Mouse (Mus musculus) embryonic facial prominence, embryonic 14.5 days (tissue): ENCODE results near the gene Gm867. TPM values are rescaled to one million over a fixed set of nuclear protein-coding genes. Genes with fewer than 3 reads are reported as not detected.

Source experiments
- ATAC-seq: fragments of 200-750 bp; cut with Nextera tagmentation; 2 replicates; pipeline ENCODE4 v1.8.0; 2017; ENCODE audit warnings: low read depth, moderate number of reproducible peaks, moderate TSS enrichment
- DNase-seq: peaks from one replicate; pipeline ENCODE4 v3.0.0-alpha.2; 2015; ENCODE audit warnings: low spot score
- H3K27ac ChIP-seq: fragments of 300-500 bp; sonication (generic); replicated peaks from 2 replicates; pipeline ENCODE4 v1.5.1; 2014; ENCODE audit warnings: low read depth, mild to moderate bottlenecking, low read length, moderate library complexity
- H3K27me3 ChIP-seq: fragments of 300-500 bp; sonication (generic); replicated peaks from 2 replicates; pipeline ENCODE4 v1.6.1; 2014; ENCODE audit warnings: low read length; ENCODE audit not compliant: control insufficient read depth, insufficient read depth
- H3K36me3 ChIP-seq: fragments of 300-500 bp; sonication (generic); 2 replicates; pipeline ENCODE4 v1.6.1; 2014; ENCODE audit warnings: low read length, mixed read lengths; ENCODE audit not compliant: control insufficient read depth, insufficient read depth
- H3K4me1 ChIP-seq: fragments of 300-500 bp; sonication (generic); 2 replicates; pipeline ENCODE4 v1.6.1; 2014; ENCODE audit warnings: antibody characterized with exemption, low read length; ENCODE audit not compliant: control insufficient read depth, insufficient read depth
- H3K4me2 ChIP-seq: fragments of 300-500 bp; sonication (generic); 2 replicates; pipeline ENCODE4 v1.6.1; 2014; ENCODE audit warnings: low read depth, mild to moderate bottlenecking, low read length, moderate library complexity, mixed read lengths
- H3K4me3 ChIP-seq: fragments of 300-500 bp; sonication (generic); 2 replicates; pipeline ENCODE4 v1.5.1; 2014; ENCODE audit warnings: low read depth, mild to moderate bottlenecking, low read length
- H3K9ac ChIP-seq: fragments of 300-500 bp; sonication (generic); 2 replicates; pipeline ENCODE4 v1.6.1; 2014; ENCODE audit warnings: low read depth, mild to moderate bottlenecking, low read length, moderate library complexity, mixed read lengths
- H3K9me3 ChIP-seq: fragments of 300-500 bp; sonication (generic); 2 replicates; pipeline ENCODE4 v1.6.1; 2016; ENCODE audit warnings: low read length; ENCODE audit not compliant: control insufficient read depth
- whole genome bisulfite sequencing: fragments of 180-500 bp; shearing (Covaris S2); extraction: QIAGEN DNeasy Blood & Tissue Kit; methylation state at CpG from one replicate; pipeline ENCODE4 v1.1.7; 2014; 5-methylcytosine and 5-hydroxymethylcytosine counted together
- polyA plus RNA-seq: library from polyadenylated mRNA; unstranded; fragments of >200 nt; fragmentation: Nextera tagmentation; extraction: Ambion mirVana; gene quantifications from 2 replicates; pipeline ENCODE4 v1.2.1, GENCODE M21; 2014

The Gm867 gene
- polyA plus RNA-seq: 0.24 TPM in 1 of 2 replicates, not detected in the other

DNA sequence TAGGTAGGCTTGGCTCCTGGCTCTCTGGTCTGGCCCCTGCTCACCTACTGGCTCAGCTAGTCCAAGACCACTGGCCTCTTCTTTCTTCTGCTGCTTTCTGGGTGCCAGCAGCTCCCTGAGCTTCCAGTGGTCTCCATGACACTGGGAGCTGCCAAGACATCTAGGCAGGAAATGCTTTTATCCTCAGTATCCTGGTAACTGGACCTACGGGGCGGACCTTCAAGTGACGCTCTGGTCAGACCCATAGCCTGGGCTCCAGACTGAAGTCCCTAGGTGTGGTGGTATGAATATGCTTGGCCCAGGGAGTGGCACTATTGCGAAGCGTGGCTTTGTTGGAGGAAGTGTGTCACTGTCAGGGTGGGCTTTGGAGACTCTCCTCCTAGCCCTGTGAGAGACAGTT is at the start of gene Gm867:
TSS of gene Gm867 (minus strand) at position 153 of the 400 bp plus-strand sequence.
- 66% methylated on average over 5 of the region's 5 CpGs for WGBS
- no peak for DNase-seq
- H3K36me3 ChIP-seq: no peaks in the 10 kb centered on the region
- H3K4me3 ChIP-seq: no peak within 1 kb of the TSS
- H3K4me2 ChIP-seq: no peak within 1 kb of the TSS
- no peaks in the 10 kb centered on the region for H3K9me3 ChIP-seq
- no peak for ATAC-seq
- H3K27ac ChIP-seq: no peak within 1 kb of the TSS
- no peak within 1 kb of the TSS for H3K9ac ChIP-seq
- H3K27me3 ChIP-seq: peaks cover 18% of the 10 kb centered on the region
- no peaks in the 10 kb centered on the region for H3K4me1 ChIP-seq

DNA sequence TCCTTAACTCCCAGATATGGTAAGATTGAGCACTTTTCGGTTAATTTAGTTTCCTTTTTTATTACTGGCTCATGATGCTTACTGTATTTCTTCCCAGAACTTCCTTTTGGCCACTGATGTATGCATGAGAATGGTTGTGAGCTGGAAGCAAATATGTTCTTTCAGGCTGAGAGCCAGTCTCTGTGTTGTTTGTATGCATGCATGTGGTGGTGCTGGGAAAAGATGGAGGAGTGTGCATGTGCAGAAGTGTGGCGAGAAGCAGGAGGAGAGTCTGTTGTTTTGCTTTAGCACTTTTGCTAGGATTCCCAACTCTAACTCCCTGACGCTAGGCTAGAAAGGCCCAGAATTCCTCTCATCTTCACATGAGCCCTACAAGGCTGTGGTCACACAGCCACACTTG is 39.0 kb upstream of the Gm867 start:
- H3K27me3 ChIP-seq: no peaks in the 10 kb centered on the region
- H3K9ac ChIP-seq: no peak overlapping the region
- H3K27ac ChIP-seq: no peak overlapping the region
- 85% methylated on average over 3 of the region's 3 CpGs for WGBS
- H3K4me3 ChIP-seq: no peak overlapping the region
- H3K4me1 ChIP-seq: no peaks in the 10 kb centered on the region
- H3K36me3 ChIP-seq: no peaks in the 10 kb centered on the region
- H3K9me3 ChIP-seq: no peaks in the 10 kb centered on the region
- ATAC-seq (no peak), DNase-seq (no peak)
- H3K4me2 ChIP-seq: no peak overlapping the region

GRCm38 (mm10) chr10:75978835-75979157 is 38.3 kb upstream of the Gm867 start:
- no peak overlapping the region for H3K4me2 ChIP-seq
- no peaks in the 10 kb centered on the region for H3K27me3 ChIP-seq
- DNase-seq: no peak
- H3K36me3 ChIP-seq: no peaks in the 10 kb centered on the region
- H3K9me3 ChIP-seq: no peaks in the 10 kb centered on the region
- H3K4me3 ChIP-seq: no peak overlapping the region
- no peak overlapping the region for H3K9ac ChIP-seq
- no peak for ATAC-seq
- H3K27ac ChIP-seq: no peak overlapping the region
- WGBS: 89% methylated on average over 5 of the region's 5 CpGs
- H3K4me1 ChIP-seq: no peaks in the 10 kb centered on the region

- H3K27ac ChIP-seq: no peak overlapping the region
- H3K9ac ChIP-seq: no peak overlapping the region
- H3K4me2 ChIP-seq: no peak overlapping the region
- no peaks in the 10 kb centered on the region for H3K9me3 ChIP-seq
- H3K36me3 ChIP-seq: no peaks in the 10 kb centered on the region
- 45% methylated on average over 10 of the region's 10 CpGs for WGBS
- no peaks in the 10 kb centered on the region for H3K4me1 ChIP-seq
- no peak overlapping the region for H3K4me3 ChIP-seq
- ATAC-seq (no peak), DNase-seq (no peak)
- H3K27me3 ChIP-seq: no peaks in the 10 kb centered on the region
Measured at GRCm38 (mm10) chr10:75978119-75978834, 37.8 kb upstream of the Gm867 start.

DNA sequence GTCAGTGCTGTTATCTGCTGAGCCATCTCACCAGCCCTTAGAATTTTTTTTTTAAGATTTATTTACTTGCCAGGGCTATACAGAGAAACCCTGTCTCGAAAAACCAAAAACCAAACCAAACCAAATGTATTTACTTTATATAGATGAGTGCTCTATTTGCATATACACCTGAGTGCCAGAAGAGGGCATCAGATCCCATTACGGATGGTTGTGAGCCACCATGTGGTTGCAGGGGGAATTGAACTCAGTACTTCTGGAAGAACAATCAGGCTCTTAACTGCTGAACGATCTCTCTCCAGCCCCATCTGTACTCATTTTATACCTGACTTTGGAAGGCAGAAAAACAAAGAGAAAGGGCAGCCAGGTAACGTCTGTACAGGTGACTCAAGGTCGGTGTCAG is 34.7 kb upstream of the Gm867 start:
- H3K9ac ChIP-seq: no peak overlapping the region
- H3K4me3 ChIP-seq: no peak overlapping the region
- no peaks in the 10 kb centered on the region for H3K9me3 ChIP-seq
- H3K4me1 ChIP-seq: no peaks in the 10 kb centered on the region
- H3K27me3 ChIP-seq: no peaks in the 10 kb centered on the region
- ATAC-seq (no peak), DNase-seq (no peak)
- H3K4me2 ChIP-seq: no peak overlapping the region
- no peak overlapping the region for H3K27ac ChIP-seq
- 76% methylated on average over 5 of the region's 5 CpGs for WGBS
- H3K36me3 ChIP-seq: no peaks in the 10 kb centered on the region

DNA sequence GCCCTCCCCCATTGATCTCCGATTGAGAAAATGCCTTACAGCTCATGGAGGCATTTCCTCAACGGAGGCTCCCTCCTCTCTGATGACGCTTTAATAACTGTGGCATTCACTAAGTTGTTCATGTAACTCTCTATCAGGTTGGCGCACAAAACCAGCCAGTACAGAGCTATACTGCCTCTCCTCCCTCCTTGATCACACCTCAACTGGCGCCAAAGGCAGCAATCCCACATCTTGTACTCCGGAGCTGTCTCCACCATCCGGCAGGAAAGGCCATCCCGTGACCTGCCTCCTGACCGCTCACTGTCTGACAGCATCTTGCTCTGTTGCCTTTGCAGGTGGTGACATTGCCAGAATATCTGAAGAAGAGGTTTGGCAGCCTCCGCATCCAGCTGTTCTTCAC is 33.4 kb upstream of the Gm867 start:
- ATAC-seq (no peak), DNase-seq (no peak)
- Histone ChIP-seq H3K4me2 (no peak overlapping the region), H3K27me3 (no peaks in the 10 kb centered on the region), H3K27ac (no peak overlapping the region), H3K9me3 (no peaks in the 10 kb centered on the region), H3K4me3 (no peak overlapping the region), H3K9ac (no peak overlapping the region), H3K36me3 (no peaks in the 10 kb centered on the region), H3K4me1 (no peaks in the 10 kb centered on the region)
- WGBS: 89% methylated on average over 10 of the region's 10 CpGs

GRCm38 (mm10) chr10:75954381-75954811 is 13.9 kb upstream of the Gm867 start, which contains the start of gene Gm5134:
Gene Gm5134 (plus strand): TSS chr10:75954514.
- H3K4me2 ChIP-seq: peak within 1 kb of the TSS; percentile 40
- no peak within 1 kb of the TSS for H3K27ac ChIP-seq
- H3K27me3 ChIP-seq: 0 out of 2 replicates have a peak, but pooled peaks cover 4% of the 10 kb centered on the region
- 40% methylated on average over 16 of the region's 20 CpGs for WGBS
- no peaks in the 10 kb centered on the region for H3K9me3 ChIP-seq
- peak within 1 kb of the TSS; percentile 8; the same call in 1 of the 2 replicates for H3K4me3 ChIP-seq
- H3K9ac ChIP-seq: 0 out of 2 replicates have a peak within 1 kb of the TSS, but pooled peaks have one; percentile 14
- no peak for DNase-seq
- no peak for ATAC-seq
- no peaks in the 10 kb centered on the region for H3K36me3 ChIP-seq
- 0 out of 2 replicates have a peak, but pooled peaks cover 7% of the 10 kb centered on the region for H3K4me1 ChIP-seq

GRCm38 (mm10) chr10:75951424-75952050 is 11.1 kb upstream of the Gm867 start:
- H3K27ac ChIP-seq: no peak overlapping the region
- H3K9ac ChIP-seq: peak overlapping the region; percentile 67
- H3K4me2 ChIP-seq: peak overlapping the region; percentile 94
- peak overlapping the region; percentile 44 for H3K4me3 ChIP-seq
- no peaks in the 10 kb centered on the region for H3K36me3 ChIP-seq
- 0 out of 2 replicates have a peak, but pooled peaks cover 4% of the 10 kb centered on the region for H3K27me3 ChIP-seq
- 0 out of 2 replicates have a peak, but pooled peaks cover 7% of the 10 kb centered on the region for H3K4me1 ChIP-seq
- H3K9me3 ChIP-seq: no peaks in the 10 kb centered on the region
- ATAC-seq (no peak; the same call in 1 of the 2 replicates), DNase-seq (peak; percentile 65)
- WGBS: 5% methylated on average over 13 of the region's 13 CpGs
